Mouse (Mus musculus) heart, adult 2 months (tissue): ENCODE measurements around the gene Kank2.

Experiments
- CTCF ChIP-seq: fragments of 200-600 bp; IDR thresholded peaks from 2 replicates; pipeline ENCODE4 v1.8.1; 2022; ENCODE audit warnings: antibody characterized with exemption, mild to moderate bottlenecking, moderate library complexity
- EP300 ChIP-seq: fragments of 200-500 bp; IDR thresholded peaks from 2 replicates; pipeline ENCODE4 v1.6.1; 2011; ENCODE audit warnings: low read depth, low read length, control low read depth; ENCODE audit not compliant: insufficient read depth
- POLR2A ChIP-seq: fragments of 200-500 bp; IDR thresholded peaks from 2 replicates; pipeline ENCODE4 v1.6.1; 2011; ENCODE audit warnings: mild to moderate bottlenecking, low read depth, low read length, control low read depth; ENCODE audit not compliant: insufficient read depth

- no peak for TF ChIP-seq CTCF
- no peak for TF ChIP-seq POLR2A
- no peak for TF ChIP-seq EP300
These were observed 5.9 kb downstream of the Kank2 start for GRCm38 (mm10) chr9:21792644-21793043.
